Mouse (Mus musculus): Measurements from ENCODE around the gene Slc2a5.

Gene Slc2a5

DNA sequence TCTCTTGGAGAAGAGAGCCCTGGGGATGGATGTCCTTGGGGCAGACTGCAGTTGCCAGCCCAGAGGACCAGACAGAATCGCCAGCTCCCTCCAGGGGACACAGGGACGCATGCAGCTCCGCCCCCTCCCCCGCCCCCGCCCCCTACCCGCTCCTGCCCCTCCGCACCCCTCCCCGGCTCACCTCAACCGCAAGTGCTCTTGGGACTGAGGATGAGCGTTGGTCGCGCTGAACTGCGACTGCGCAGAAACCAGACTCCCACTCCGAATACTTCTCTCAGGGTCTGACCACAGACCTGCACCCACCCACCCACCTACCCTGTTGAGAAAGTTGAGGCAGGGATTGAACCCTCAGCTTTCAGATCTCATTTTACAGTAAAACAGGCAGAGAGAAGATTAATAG lies at the start of gene Slc2a5:
Gene Slc2a5, plus strand, starts transcription at position 229 of the 400 bp plus-strand sequence.
- DNase-seq = no peak

DNA sequence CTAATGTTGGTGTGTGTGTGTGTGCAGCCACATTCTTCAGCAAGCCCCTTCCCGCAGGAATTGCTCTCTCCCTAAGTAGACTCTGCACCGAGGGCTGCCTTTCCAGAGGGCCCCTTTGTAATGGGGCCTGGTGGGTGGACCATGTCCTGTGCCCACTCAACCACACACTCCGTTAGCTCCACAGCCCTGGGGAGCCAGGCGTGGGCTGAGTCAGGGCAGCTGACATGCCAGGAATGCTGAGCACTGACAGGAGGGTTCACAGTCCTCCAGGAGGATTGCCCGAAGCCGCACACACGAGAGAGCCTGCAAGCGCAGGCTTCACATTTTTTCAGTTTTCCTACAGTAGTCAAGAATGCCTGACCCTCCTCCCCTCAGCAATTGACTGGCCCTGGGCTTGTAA lies 48.9 kb upstream of the Slc2a5 start:
- peak in 1 of 2 experiments; percentile 70 for DNase-seq

DNA sequence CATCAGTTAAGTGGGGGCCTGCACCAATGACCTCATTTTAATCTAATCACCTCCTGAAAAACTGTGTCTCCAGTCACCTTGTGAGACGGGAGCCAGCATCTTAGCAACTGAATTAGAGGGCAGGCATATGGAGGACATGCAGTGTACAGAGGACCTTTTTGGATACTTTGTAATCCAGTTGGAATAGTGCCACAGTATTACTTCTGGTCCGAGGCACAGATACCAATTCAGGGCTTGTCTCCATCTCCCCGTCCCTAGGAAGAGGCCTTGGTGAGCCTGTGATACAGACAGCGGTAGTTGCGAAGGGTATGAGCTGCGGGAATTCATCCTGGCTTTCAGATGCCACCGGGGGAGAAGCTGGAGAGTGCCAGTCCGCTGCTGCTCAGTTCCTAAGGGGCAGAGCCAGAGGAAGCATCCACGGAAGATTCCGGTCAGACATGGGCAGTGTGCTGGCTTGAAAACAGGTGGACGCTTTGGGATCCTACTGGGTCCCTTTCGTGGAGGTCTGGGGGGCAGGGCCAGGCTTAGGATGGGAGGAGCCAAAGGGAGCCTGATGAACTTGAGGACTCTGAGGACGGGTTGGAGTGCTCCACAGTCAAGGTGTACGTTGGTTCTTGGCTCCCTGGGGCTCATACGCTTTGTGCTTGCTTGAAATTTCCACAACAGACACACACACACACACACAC lies 46.5 kb upstream of the Slc2a5 start:
- DNase-seq = no peak

DNA sequence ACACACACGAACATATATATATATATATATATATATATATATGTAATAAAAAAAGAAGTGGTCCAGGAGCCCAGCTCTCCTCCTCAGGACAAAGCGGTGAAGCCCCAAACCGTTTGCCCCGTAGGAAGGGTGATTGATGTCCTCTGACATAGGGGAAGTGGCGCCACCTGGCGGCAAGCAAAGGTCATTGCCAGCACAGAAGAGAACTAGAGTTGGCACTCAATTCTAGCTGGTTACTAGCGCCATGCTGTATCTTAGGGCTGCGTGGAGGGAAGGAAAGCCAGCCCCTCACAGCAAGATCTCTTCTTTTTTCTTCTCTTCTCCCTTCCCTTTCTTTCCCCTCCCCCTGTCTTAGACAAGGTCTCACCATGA lies 46.0 kb upstream of the Slc2a5 start:
- DNase-seq = peak; percentile 53 to 69

DNA sequence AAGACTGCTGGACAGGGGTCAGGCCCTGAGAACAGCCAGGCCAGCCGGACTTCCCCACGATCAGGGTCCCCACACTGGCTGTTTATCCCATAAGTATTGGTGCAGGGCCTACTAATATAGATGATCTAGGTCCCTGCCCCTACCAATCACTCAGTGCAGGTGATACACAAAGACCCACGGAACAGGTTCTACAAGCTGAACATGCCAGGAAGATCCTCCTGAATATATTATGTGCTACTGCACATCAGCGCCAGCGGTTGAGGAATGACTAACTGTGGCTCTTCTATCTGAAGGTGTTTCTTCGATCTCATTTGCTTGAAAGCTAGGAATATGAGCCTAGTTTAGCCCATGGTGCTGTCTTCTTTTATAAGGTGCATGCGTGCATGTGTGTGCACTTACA lies 43.7 kb upstream of the Slc2a5 start:
- DNase-seq = no peak

DNA sequence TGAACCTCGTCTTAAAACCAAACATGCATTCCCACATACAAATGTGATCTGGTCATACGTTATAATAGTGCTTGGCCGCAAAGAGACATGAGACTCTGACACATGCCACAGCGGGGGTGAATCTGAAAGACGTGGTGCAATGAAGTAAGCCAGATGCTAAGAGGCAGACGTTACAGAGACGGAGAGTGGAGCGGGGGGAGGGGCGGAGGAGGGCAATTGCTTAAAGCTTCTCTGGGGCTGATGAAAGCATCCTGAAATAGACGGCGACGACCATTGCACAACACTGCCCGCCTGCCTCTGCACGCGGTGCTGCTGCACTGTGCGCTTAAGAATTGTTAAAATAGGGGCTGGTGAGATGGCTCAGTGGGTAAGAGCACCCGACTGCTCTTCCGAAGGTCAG lies 42.9 kb upstream of the Slc2a5 start:
- DNase-seq = peak; percentile 85 to 92

DNA sequence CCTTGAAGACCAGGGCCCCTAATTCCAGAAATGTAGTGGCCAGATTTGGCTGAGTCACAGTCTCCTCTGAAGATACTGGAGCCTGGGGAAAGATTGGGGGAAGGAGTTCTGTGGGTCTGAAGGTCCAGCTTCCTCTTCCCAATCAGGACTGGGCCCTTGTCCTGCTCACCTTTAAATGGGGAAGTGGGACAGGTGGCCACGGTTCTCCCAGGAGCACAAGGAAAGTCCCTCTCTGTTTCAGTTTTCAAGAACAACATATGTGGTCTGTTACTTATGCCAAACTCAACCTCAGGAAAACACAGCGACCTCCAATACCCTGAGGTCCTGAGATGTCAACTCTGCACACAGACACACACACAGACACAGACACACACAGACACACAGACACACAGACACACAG lies 40.4 kb upstream of the Slc2a5 start:
- DNase-seq = no peak

DNA sequence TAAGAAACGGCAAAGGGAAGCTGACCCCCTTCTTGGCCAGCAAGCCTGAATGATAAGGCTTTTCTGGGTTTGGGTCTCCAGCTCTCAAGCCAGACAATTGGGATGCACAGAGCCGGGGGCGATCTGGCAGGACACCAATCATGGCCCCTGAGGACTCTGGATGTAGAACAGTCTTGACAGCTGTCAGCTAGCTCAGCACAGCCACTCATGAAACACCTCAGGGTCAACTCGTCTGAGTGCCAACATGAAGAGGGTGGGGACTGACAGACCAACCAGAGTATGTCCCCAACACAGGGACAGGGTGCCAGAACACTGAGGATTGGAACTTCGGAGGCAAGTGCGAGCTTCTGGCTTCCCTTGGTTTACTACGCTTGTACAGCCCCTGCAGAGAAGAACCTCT lies 39.8 kb upstream of the Slc2a5 start:
- DNase-seq = peak; percentile 55 to 88

DNA sequence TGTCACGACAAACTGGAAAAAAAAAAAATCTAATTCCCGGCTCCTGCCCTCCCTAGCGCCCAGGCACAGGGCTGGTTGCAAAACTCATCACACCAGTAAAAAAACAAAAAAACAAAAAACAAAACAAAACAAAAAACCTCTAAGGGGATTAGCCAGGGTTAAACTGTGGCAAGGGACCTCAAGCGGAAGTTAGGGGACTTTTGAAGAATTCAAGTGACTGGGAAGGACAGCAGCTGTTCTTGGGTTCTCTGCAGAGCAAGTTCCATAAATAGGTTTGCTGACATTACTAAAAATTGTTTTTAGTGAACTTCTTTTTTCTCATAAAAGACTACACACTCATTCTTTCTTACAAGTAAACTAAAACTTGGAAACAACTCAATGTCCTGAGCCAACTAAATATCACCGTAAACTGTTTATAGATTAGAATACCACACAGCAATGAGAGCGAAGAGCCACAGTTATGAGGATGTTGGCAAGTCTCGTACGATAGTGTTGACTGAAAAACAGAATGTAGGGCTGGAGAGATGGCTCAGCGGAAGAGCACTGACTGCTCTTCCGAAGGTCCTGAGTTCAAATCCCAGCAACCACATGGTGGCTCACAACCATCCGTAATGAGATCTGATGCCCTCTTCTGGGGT lies 38.6 kb upstream of the Slc2a5 start:
- DNase-seq = peak in 1 of 2 experiments; percentile 56

DNA sequence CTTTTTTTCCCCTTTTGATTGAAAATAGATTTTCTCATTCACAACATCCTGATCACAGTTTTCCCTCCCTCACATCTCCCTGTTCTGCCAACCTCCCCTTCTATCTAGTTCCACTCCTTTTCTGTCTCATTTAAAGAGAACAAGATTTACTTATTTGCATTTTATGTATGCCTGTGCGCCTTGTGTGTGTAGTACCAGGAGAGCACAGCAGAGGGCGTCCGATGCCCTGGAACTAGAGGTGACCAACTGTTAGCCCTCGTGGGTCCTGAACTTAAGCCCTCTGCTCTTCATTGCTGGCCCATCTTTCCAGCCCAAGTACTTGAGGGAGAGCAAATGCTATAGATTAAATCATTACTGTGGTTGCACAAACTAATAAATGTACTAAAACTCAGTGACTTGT lies 33.7 kb upstream of the Slc2a5 start:
- DNase-seq = no peak

DNA sequence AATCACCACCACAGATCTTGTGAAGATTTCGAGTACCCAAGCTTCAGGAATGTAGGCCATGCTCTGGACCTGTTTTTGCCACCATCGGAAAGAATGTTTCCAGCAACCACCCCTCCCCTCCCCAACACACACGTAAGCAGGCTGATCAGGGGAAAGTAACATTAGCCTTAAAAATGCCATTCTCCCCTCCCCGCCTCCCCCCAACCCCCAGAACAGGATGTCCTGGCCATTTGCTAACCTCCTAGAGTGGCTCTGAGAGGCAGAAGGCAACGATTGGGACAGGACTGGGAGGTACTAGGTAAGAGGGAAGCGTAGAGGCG lies 32.3 kb upstream of the Slc2a5 start:
- no peak for DNase-seq

DNA sequence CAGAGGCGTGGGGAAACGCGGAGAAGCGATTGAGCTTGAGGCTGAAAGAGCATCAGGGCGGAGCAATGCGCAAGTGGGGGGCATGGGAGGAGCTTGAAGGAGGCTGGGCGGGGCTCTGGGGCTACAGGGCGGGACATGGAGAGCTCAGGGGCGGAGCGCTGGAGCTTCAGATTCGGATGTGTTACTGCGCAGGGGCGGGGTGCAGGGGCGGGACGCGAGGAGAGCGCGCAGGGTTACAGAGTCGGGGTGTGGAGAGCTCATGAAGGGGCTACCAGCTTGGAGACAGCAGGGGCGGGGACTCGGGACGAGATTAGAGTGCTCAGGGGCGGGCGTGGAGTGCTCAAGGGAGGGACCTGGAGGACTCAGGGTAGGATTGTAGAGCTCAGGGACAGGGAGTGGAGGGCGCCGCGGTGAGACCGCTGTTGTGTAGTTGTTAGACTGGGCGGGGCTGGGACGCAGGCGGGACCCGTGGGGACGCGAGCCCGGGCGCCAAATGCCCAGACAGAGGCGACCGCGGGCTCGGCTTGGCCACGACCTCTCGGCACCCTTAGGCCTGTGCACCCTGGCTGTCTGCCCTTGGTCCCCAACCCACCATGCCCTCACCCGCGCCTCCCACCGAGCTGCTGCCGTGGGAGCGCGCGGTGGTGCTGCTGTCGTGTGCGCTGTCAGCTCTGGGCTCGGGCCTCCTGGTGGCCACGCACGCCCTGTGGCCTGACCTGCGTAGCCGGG lies 31.8 kb upstream of the Slc2a5 start, which contains the start of gene Gpr157:
Gene Gpr157, plus strand, starts transcription at position 205 of the 729 bp plus-strand sequence.
- peak; percentile 95 to 96 for DNase-seq

DNA sequence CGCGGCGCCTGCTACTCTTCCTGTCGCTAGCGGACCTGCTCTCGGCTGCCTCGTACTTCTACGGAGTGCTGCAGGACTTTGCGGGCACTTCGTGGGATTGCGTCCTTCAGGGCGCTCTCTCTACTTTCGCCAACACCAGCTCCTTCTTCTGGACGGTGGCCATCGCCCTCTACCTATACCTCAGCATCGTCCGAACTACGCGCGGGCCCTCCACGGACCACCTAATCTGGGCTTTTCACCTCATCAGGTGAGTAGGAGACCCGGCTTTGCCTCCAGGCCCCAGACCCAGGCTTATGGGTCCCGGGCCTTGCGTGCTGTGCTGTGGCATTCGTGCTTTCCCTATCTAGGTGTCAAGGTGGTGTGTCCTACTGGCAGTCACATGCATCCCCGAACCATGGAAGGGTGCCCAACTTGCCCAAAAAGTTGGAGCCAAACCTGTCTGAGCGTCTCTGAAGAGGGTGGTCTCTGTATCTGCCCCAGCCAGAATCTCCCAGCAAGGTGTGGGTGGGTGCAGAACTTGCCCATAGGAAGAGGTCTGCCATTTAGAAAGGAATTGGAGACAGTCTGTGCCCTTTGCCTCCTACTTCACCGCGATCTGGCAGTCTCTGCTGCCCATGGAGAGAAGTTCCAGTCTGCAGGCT lies 31.1 kb upstream of the Slc2a5 start:
- DNase-seq = no peak

DNA sequence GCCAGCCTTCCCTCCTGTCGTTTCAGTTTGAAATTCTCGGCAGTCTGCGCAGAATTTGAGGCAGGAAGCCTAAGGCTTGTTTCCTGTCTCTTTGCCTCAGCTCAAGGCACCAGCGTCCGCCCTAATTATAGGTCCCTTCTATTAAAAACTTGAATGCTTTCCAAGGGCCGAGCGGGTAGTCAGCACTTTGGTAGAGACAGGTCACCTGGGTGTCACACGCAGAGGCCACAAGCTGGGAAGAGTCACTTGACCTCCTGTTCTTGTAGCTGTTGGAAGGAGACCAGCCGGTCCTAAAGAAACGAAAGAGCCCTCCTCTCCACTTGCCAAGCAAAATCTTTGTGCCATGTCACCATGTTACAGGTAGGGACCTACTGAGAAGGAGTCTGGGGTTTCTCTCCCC lies 30.0 kb upstream of the Slc2a5 start:
- DNase-seq = peak in 1 of 2 experiments; percentile 56

DNA sequence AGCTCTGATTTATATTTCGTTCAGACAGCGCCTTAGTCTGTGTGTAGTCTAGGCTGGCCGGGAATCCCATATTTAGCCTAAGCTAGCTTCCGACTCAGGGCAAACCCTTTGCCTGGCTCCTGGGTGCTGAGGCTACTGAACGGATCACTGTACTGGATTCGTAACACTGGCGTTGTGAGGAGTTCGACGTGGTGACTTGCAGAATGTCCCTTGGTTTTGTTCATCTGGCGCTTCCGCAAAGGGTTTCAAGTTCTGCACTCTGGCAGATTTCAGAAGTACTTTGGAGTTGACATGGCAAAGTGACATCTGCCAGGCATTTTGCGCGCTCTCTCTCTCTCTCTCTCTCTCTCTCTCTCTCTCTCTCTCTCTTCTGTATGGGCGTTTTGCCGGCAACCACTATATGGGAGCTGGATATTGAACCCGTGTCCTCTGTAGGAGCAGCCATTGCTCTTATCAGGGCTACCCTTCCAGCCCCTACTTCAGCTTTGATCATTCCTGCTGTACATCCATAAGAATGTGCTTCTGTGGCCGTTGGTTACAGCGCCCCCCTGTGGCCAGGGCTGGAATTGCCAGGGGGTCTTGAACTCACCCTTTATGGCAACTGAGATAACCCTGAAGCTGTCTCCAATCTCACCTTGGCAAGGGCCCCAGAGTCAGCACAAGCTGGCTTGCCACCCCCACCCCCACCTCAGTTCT lies 27.0 kb upstream of the Slc2a5 start:
- DNase-seq = peak; percentile 44 to 64

DNA sequence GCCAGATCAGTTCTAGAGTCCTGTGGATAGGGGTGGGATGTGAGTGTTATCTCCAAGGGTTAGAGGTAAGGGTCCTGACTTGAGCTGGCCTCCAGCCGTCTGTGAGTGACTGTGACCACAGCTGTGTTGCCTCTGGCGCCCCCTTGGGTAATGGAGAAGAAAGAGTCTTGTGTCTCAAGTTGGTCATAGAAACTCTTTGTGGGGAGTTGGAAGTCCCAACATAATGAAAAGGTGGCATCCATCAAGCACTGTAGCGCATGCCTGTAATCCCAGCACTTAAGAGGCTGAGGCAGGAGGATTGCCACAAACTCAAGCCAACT lies 26.5 kb upstream of the Slc2a5 start:
- DNase-seq = no peak

DNA sequence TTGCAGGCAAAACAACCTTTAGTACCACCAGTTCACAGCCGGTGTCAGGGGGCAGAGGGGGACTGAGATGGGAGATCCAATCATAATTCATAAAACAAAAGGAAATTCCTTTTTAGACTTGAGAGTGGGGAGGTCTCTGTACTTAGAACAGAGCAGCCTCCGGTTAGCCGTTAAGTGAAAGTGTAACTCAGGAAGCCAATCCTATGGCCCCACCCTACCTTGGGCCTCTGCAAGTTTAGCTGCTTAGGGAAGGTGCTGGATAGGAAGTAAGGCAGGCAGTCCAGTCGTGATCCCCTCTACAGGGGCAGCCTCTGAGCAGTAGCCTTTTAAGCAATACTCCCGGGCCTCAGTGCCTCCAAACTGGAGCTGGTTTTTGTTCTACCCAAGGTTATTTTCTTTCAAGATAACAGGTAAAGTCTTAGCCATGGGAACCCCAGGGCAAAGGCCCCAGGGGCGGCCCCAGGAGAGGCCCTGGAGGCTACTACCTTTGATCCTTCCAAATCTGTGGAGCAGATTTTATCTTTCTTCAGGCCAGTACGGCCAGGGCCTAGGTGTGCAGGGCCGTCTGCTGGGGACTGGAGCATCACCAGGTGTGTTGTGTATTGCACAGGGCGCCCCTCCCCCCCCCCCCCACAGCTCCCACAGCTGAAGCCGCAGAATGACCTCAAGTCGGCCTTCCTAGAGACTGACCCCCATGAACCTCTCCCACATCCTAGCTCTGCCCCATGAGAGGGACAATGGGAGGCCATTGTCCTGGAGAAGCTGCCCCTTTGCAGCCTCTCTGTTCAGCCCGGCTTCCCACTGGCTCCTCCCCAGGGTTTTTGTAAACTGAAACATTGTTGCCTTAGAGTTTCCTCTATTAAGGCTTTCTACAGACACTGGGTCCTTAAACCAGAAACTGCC lies 25.3 kb upstream of the Slc2a5 start:
- no peak for DNase-seq

DNA sequence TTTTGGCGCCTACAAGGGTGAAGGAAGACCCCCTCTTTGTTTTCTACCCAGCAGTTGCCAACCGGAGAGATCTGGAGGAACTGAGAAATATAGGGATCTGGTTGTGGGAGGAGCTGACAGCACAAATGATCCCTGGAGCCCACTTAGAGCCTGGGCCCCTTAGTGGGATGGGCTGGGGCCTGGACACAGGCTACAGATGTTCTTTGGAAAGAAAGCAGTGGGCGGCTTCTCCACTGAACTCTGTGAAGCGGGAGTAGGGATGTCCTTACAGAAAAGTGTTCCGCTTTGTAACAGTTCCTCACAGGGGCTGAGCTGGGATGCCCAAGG lies 24.7 kb upstream of the Slc2a5 start:
- no peak for DNase-seq

DNA sequence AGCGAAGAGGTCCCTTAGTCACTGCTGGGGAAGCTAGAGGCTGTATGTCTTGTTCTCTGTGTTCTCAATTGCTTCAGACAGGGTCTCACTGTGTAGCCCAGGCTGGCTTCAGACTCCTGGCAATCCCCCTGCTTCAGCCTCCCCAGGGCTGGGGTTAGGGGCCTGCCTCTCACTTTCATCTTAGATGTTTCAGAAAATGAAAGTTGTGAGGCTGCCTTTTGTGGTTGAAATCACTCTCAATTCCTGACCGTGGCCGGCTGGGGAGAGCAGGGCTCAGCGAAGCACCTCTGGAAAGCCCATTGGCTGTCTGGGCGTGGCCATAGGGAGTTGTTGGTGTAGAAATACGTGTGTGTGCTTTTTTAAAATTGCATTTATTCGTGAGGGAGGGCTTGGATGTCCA lies 22.8 kb upstream of the Slc2a5 start:
- no peak for DNase-seq

DNA sequence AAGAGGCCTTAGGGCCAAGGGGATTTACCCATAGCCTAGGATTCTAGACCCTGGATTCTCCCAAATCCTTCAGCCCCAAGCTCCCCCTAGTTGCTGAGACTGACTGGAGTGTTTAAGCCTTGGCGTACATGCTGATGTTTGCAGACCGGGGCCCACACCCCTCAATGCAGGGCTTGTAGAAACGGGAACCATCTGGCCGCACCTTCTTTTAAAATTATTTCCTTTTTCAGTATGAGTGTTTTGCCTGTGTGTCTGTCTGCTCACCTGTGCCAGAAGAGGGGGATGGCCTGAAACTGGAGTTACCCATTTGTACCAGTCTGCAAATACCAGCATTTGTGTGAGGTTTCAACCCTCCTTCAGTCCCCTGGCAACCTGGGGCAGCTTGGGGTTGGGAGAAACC lies 21.2 kb upstream of the Slc2a5 start:
- no peak for DNase-seq

DNA sequence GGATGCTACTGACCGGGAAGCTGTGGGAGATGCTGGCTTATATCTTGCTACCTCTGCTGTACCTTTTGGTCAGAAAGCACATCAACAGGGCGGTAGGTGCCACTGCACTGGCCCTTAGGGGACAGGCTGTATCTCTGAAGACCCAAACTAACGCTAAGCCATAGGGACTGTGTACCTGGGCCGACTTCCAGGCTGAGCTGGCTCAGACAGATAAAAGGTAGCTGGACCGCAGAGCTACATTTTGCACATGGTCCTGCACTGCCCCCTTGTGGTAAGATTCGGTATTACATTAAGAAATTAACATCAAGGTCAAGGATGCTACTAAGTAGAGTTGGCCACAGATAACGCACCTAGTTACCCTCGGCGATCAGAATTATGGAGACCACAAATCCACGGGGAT lies 20.2 kb upstream of the Slc2a5 start:
- DNase-seq = peak; percentile 49 to 71

DNA sequence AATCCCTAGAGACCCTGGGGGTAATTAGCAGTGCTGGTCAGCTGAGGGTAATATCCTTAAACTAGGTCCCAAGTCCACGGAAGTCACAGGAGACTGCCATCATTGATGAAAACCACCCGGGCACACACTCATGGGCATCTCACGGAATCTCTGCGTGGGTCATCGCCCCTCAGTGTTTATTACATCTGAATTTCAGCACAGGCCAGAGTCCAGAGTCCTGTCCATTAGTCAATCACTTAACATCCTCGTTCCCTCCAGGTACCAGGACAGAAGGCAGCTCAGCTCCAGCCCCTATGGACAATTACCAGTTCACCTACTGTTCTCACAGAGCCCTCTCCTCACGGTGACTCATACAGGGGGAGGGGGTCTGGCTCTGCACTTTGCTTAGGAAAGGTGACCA lies 16.3 kb upstream of the Slc2a5 start:
- DNase-seq = no peak
